Mouse (Mus musculus) natural killer cell, adult 2 months (primary cell): ENCODE measurements around the gene Mybpc1.
"Not testable (repeated sequence)": the region's sequence is repeated elsewhere in the genome, so short reads cannot be mapped to it uniquely, and the experiment has no call there.

ENCODE experiments used
- DNase-seq, 2 experiments: peaks; one replicate each; pipeline ENCODE4 v3.0.0; 2022; ENCODE audit warnings: low spot score in 2 of 2

The Mybpc1 gene

GRCm38 (mm10) chr10:88550225-88550624 is 54.7 kb downstream of the Mybpc1 start:
- no peak for DNase-seq

GRCm38 (mm10) chr10:88547635-88548034 is 57.3 kb downstream of the Mybpc1 start:
- DNase-seq: no peak

GRCm38 (mm10) chr10:88530631-88531030 is 74.3 kb downstream of the Mybpc1 start:
- DNase-seq: no peak

GRCm38 (mm10) chr10:88524016-88524415 is 80.9 kb downstream of the Mybpc1 start:
- DNase-seq: no peak

GRCm38 (mm10) chr10:88523212-88523611 is 81.7 kb downstream of the Mybpc1 start:
- no peak for DNase-seq

- no peak for DNase-seq
Observed at GRCm38 (mm10) chr10:88522795-88523194, 82.2 kb downstream of the Mybpc1 start.

- DNase-seq: not testable (repeated sequence)
Observed at GRCm38 (mm10) chr10:88515049-88515448, 89.9 kb downstream of the Mybpc1 start.

GRCm38 (mm10) chr10:88514495-88514894 is 90.5 kb downstream of the Mybpc1 start:
- peak in 1 of 2 experiments; percentile 9 for DNase-seq

- DNase-seq: no peak
Observed at GRCm38 (mm10) chr10:88513574-88514135, 91.3 kb downstream of the Mybpc1 start.

GRCm38 (mm10) chr10:88511355-88511754 is 93.6 kb downstream of the Mybpc1 start:
- no peak for DNase-seq

GRCm38 (mm10) chr10:88510503-88511271 is 94.3 kb downstream of the Mybpc1 start:
- no peak for DNase-seq

GRCm38 (mm10) chr10:88507691-88508143 is 97.2 kb downstream of the Mybpc1 start:
- no peak for DNase-seq

- DNase-seq: no peak
Observed at GRCm38 (mm10) chr10:88505256-88505655, 99.7 kb downstream of the Mybpc1 start.

GRCm38 (mm10) chr10:88504481-88504880 is 100.5 kb downstream of the Mybpc1 start:
- no peak for DNase-seq

GRCm38 (mm10) chr10:88503421-88504314 is 101.3 kb downstream of the Mybpc1 start, which contains the start of gene Chpt1:
Gene Chpt1 (minus strand): TSS chr10:88504073.
- peak; percentile 72 to 77 for DNase-seq

- DNase-seq: no peak
Observed at GRCm38 (mm10) chr10:88502919-88503318, 102.0 kb downstream of the Mybpc1 start.

GRCm38 (mm10) chr10:88501886-88502765 is 102.8 kb downstream of the Mybpc1 start:
- no peak for DNase-seq

GRCm38 (mm10) chr10:88501370-88501769 is 103.6 kb downstream of the Mybpc1 start:
- no peak for DNase-seq

GRCm38 (mm10) chr10:88499993-88500392 is 105.0 kb downstream of the Mybpc1 start:
- DNase-seq: no peak

- no peak for DNase-seq
Observed at GRCm38 (mm10) chr10:88496864-88497564, 107.9 kb downstream of the Mybpc1 start.
